Mouse (Mus musculus) thymus, postnatal 36 days (tissue): ENCODE data around the gene Pop7.

Experiments used
- DNase-seq, 2 experiments: peaks; one replicate each; pipeline ENCODE4 v3.0.0; 2022; ENCODE audit warnings: mixed read lengths in 2 of 2

Pop7 gene

GRCm38 (mm10) chr5:137491559-137491958 is 10.8 kb downstream of the Pop7 start:
- no peak for DNase-seq

GRCm38 (mm10) chr5:137487616-137488015 is 14.7 kb downstream of the Pop7 start:
- no peak for DNase-seq

- no peak for DNase-seq
Measured at GRCm38 (mm10) chr5:137485851-137486155, 16.5 kb downstream of the Pop7 start.

- no peak for DNase-seq
Measured at GRCm38 (mm10) chr5:137485071-137485850, 17.1 kb downstream of the Pop7 start.

DNA sequence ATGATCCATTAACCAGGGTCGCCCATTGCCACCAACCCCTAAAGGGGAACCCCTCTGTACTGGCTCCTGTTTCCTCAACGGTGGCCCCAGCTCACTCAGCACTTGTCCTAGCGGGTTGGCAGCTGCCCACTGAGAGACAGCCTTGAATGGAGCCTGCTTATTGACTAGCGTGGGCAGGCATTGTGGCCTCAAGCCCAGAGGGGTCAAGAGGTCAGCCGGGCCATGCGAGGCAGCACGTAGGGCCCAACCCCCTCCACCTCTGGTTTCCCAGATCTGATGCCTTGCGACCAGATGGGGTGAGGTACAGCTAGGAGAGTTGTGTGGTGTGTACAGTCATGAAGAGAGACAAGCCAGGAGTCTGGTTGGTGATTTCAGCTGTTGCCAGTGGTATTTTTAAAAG is 20.4 kb downstream of the Pop7 start:
- no peak for DNase-seq

DNA sequence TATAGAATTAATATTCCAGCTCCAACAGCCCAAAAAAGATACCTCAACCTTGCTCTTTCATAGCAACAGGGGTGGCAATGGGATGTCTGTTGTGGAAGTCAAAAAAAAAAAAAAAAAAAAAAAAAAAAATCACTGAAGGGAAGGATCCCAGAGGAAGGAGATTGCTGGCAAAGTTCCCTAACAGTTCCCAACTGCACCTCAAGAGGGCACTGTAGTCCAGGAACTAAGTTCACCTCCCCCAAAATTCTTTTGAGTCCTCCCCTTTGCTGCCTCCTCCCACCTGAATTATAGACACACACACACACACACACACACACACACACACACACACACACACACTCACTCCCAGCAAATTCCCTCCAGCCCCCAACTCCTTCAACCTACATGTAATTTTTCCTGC is 21.2 kb downstream of the Pop7 start:
- peak; percentile 33 to 44 for DNase-seq

DNA sequence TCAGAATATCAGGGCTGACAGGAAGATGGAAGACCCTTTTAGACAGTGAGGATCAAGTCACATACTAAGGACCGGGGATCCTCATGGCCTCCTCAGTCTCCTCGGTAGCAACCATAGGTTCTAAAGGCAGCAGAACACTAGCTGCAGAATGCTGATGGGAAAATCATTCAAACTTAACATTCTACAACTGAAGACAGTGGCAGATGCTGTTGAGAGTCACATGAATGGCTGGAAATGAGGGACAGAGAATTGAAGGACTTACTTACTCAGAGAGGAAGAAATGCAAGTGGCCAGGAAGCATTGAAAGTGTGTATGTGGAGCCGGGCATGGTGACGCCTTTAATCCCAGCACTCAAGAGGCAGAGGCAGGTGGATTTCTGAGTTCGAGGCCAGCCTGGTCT is 25.4 kb downstream of the Pop7 start, which contains the start of gene Zan:
TSS of gene Zan (minus strand) at position 101 of the 400 bp plus-strand sequence.
- DNase-seq, result no peak

DNA sequence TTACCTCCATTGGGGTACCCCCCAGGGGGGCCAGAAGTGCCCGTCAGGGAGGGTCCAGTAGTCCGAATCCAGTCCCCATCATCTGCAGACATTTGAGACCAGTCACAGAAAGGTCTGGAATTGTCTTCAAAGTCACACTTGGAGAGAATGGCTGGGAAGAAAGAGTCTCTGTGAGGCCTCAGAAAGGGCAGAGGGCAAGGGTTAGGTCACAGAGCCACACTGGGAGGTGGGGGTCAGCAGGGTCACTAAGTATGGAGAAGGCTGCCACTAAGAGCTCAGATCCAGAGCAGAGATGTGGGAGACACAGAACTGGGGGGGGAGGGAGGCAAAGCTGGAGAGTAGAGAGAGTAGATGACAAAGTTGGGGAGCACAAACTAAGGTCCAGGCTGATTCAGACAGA is 28.0 kb downstream of the Pop7 start:
- no peak for DNase-seq

DNA sequence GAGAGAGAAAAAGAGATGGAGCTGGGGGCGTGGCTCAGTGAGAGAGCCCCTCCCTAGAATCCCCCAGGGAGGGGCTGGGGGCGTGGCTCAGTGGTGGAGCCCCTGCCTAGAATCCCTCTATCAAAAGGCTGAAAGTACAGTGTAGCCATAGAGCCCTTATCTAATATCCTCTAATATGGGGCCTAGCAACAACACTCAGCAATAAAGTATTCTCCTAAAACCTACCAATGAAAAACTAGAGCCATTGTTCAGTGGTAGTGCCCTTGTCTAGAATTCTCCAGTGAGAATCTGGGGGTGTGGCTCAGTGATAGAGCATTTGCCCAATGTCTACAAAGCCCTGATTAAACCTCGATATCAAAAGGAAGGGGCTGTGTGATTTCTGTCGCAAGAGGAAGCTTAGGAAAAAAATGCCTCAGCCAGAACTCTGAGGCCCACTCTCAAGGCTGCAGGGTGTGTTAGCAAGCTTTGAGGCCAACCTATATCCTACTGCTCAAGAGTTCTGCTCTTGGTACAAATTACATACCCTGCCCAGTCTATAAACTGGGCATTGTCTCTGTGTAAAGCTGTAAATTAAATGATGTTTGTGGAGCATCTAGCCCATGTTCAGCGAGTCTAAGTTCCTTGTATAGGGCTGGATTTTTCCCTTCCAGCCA is 29.9 kb downstream of the Pop7 start:
- DNase-seq, result no peak

DNA sequence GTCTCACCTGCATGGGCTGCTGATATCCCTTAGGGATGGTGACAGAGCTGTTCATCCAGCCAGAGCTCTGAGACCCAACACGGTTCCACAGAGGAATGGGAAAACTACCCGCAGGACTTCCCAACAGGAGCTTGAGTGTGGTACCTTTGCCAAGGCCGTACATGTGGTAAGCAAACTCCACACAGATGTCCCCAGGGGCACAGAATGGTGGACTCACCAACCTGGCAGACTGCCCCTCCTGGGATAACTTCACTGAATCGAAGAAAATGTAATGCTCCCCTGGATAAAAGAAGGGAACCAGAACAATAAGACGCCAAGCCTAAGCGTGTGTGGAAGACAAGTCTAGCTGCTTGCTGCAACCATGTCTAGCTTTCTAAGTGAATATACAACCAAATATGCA is 35.4 kb downstream of the Pop7 start:
- DNase-seq, result no peak

DNA sequence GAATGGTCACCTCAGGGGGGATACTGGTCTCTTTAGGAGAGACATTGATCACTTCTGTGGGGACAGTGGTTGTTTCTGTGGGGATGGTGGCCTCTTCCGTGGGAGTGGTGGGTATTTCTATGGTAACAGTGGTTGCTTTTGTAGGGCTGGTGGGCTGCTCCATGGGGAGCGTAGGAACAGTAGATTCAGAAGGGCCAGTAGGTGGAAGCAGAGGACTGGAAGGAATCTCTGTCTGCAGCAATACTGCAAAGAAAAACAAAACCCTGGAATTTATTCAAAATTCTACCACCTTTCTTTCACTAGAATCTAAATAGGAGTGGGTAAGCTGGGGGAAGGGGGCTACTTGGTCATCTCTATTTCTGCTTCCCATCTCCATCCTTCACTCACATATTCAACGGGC is 37.3 kb downstream of the Pop7 start:
- DNase-seq, result no peak

DNA sequence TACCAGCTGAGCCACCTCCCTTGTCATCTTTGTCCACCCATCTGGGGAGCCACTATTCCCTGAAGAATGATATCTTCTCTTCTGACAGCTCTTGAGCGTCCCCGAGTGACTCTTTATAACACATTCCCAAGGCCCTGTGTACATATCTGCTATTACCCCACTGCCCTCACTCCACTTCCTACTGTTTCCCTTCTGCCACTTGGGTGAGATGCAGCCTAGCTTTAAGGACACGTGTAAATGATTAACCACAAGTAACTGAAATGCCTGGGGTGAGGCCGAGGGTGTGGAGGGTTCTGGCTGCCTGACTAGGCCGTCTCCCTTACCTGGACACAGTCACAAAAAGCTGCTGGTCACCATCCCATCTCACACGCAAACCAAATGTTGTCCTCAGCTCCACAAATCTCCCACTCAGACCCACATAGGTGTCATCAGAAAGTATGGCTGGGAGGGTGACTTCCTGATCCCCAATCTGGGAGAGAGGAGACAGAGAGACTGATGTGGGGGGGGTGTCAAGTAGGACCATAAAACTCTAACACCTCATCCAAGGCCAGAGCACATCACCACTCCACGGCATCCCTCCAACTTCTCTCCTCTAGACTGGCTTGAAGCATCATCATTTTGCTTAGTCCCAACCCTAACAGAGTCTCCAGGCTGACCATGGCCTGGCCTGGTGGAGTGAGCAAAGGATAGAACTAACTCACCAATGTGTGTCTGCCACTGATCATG is 46.3 kb downstream of the Pop7 start:
- DNase-seq, result no peak

GRCm38 (mm10) chr5:137455206-137455605 is 47.1 kb downstream of the Pop7 start:
- no peak for DNase-seq
